Mouse (Mus musculus) lung, adult 2 months (tissue): Measurements from ENCODE around the gene Lrrtm4. TPM values are rescaled to one million over a fixed set of nuclear protein-coding genes. Genes with fewer than 3 reads are reported as not detected.

ENCODE experiments used
- DNase-seq: peaks from one replicate; pipeline ENCODE4 v3.0.0; 2022
- H3K4me1 ChIP-seq: fragments of 200-500 bp; 2 replicates; pipeline ENCODE4 v1.6.1; 2011; ENCODE audit warnings: low read length; ENCODE audit not compliant: control insufficient read depth, insufficient read depth
- H3K4me3 ChIP-seq: fragments of 200-500 bp; replicated peaks from 2 replicates; pipeline ENCODE3; 2011; ENCODE audit warnings: low read depth, mild to moderate bottlenecking, control low read depth, low read length; ENCODE audit errors: extremely low read depth
- CTCF ChIP-seq: fragments of 200-500 bp; IDR thresholded peaks from 2 replicates; pipeline ENCODE4 v1.5.1; 2011; ENCODE audit warnings: mild to moderate bottlenecking, low read length, control low read depth; ENCODE audit not compliant: insufficient read depth
- POLR2A ChIP-seq: fragments of 200-500 bp; IDR thresholded peaks from 2 replicates; pipeline ENCODE4 v1.6.1; 2011; ENCODE audit warnings: low read depth, mild to moderate bottlenecking, control low read depth, low read length, borderline replicate concordance; ENCODE audit errors: extremely low read depth
- WGBS: fragments of 180-500 bp; shearing (Covaris S2); methylation state at CpG from one replicate; pipeline ENCODE4 v1.1.7; 2018; 5-methylcytosine and 5-hydroxymethylcytosine counted together
- polyA plus RNA-seq: library from polyadenylated mRNA; depleted of rRNA; stranded (reverse); fragments of >200 nt; gene quantifications from 2 replicates; pipeline ENCODE4 v1.2.3, GENCODE M21; 2012

The Lrrtm4 gene
- polyA plus RNA-seq, 1 experiment = not detected

- WGBS = 44% methylated on average over 3 of the region's 3 CpGs
- no peak for TF ChIP-seq CTCF
- no peak for TF ChIP-seq POLR2A
These were observed 247.1 kb downstream of the Lrrtm4 start for GRCm38 (mm10) chr6:80265746-80266145.

GRCm38 (mm10) chr6:80286968-80287367 is 268.3 kb downstream of the Lrrtm4 start:
- WGBS = 100% methylated on average over 1 of the region's 1 CpGs
- no peak for TF ChIP-seq POLR2A
- no peak for TF ChIP-seq CTCF
- no peaks in the 10 kb centered on the region for H3K4me1 ChIP-seq
- H3K4me3 ChIP-seq = no peak overlapping the region
- no peak for DNase-seq

More at GRCm38 (mm10) chr6:80265746-80266145, 247.1 kb downstream of the Lrrtm4 start:
- Histone ChIP-seq H3K4me3 (no peak overlapping the region), H3K4me1 (no peaks in the 10 kb centered on the region)
- DNase-seq = no peak

- no peak for DNase-seq
- no peak overlapping the region for H3K4me3 ChIP-seq
- TF ChIP-seq CTCF (no peak), POLR2A (no peak)
- H3K4me1 ChIP-seq = no peaks in the 10 kb centered on the region
These were observed 283.2 kb downstream of the Lrrtm4 start for GRCm38 (mm10) chr6:80301871-80302270.

GRCm38 (mm10) chr6:80303568-80303967 is 284.9 kb downstream of the Lrrtm4 start:
- no peaks in the 10 kb centered on the region for H3K4me1 ChIP-seq
- WGBS = 74% methylated on average over 1 of the region's 1 CpGs
- TF ChIP-seq CTCF (no peak), POLR2A (no peak)
- no peak overlapping the region for H3K4me3 ChIP-seq
- no peak for DNase-seq

GRCm38 (mm10) chr6:80328391-80328790 is 309.7 kb downstream of the Lrrtm4 start:
- DNase-seq = no peak
- 55% methylated on average over 3 of the region's 3 CpGs for WGBS
- Histone ChIP-seq H3K4me1 (no peaks in the 10 kb centered on the region), H3K4me3 (no peak overlapping the region)
- TF ChIP-seq POLR2A (no peak), CTCF (no peak)

- H3K4me1 ChIP-seq = no peaks in the 10 kb centered on the region
- no peak for DNase-seq
- WGBS = 57% methylated on average over 3 of the region's 3 CpGs
- H3K4me3 ChIP-seq = no peak overlapping the region
- TF ChIP-seq CTCF (no peak), POLR2A (no peak)
These were observed 313.1 kb downstream of the Lrrtm4 start for GRCm38 (mm10) chr6:80331751-80332150.

- DNase-seq = no peak
- 83% methylated on average over 1 of the region's 1 CpGs for WGBS
- H3K4me1 ChIP-seq = no peaks in the 10 kb centered on the region
- no peak overlapping the region for H3K4me3 ChIP-seq
- TF ChIP-seq POLR2A = no peak
- TF ChIP-seq CTCF = no peak
These were observed 333.6 kb downstream of the Lrrtm4 start for GRCm38 (mm10) chr6:80352307-80352706.

- H3K4me1 ChIP-seq = no peaks in the 10 kb centered on the region
- WGBS = 44% methylated on average over 1 of the region's 1 CpGs
- no peak for TF ChIP-seq CTCF
These were observed 338.4 kb downstream of the Lrrtm4 start for GRCm38 (mm10) chr6:80357092-80357491.

GRCm38 (mm10) chr6:80363593-80363992 is 344.9 kb downstream of the Lrrtm4 start:
- no peak for DNase-seq
- TF ChIP-seq CTCF (no peak), POLR2A (no peak)
- Histone ChIP-seq H3K4me3 (no peak overlapping the region), H3K4me1 (no peaks in the 10 kb centered on the region)

More at GRCm38 (mm10) chr6:80357092-80357491, 338.4 kb downstream of the Lrrtm4 start:
- no peak overlapping the region for H3K4me3 ChIP-seq
- DNase-seq = no peak

GRCm38 (mm10) chr6:80366532-80366931 is 347.9 kb downstream of the Lrrtm4 start:
- DNase-seq = no peak
- H3K4me1 ChIP-seq = no peaks in the 10 kb centered on the region
- 58% methylated on average over 4 of the region's 4 CpGs for whole genome bisulfite sequencing
- TF ChIP-seq POLR2A = no peak
- TF ChIP-seq CTCF = no peak
- no peak overlapping the region for H3K4me3 ChIP-seq

- DNase-seq = no peak
- 61% methylated on average over 4 of the region's 4 CpGs for WGBS
- TF ChIP-seq POLR2A (no peak), CTCF (no peak)
- Histone ChIP-seq H3K4me3 (no peak overlapping the region), H3K4me1 (no peaks in the 10 kb centered on the region)
These were observed 370.9 kb downstream of the Lrrtm4 start for GRCm38 (mm10) chr6:80389571-80389970.

GRCm38 (mm10) chr6:80406757-80407156 is 388.1 kb downstream of the Lrrtm4 start:
- DNase-seq = no peak
- TF ChIP-seq POLR2A = no peak
- no peak for TF ChIP-seq CTCF
- WGBS = 60% methylated on average over 1 of the region's 1 CpGs
- Histone ChIP-seq H3K4me1 (no peaks in the 10 kb centered on the region), H3K4me3 (no peak overlapping the region)
